ENCODE assay signal across 20 mouse cellular contexts in genomic region chr8:12175496-12175895, GRCm38 (mm10).
DNase-seq lines count a peak whose midpoint lies in the region; ATAC-seq lines count a peak whose summit lies in the region.
"Had no signal": no experiment of that assay in that cellular context is flagged by ENCODE, and none has a peak within 500 bp of the region (broad histone marks: within the 10 kb centered on the region; RNA-seq: fewer than 3 reads in every experiment).

No protein-coding gene starts in this region.

- H3K4me2 ChIP-seq in hindbrain, embryonic 13.5 days: 0 out of 2 replicates have a peak overlapping the region, but pooled peaks have one; percentile 3
- H3K4me2 ChIP-seq in hindbrain, embryonic 11.5 days (replicated peaks; ENCODE audit: low read depth, low read length): no peak overlapping the region
- H3K4me2 ChIP-seq: limb, embryonic 15.5 days; liver, embryonic 15.5 days had no signal

- peaks cover 58% of the 10 kb centered on the region for H3K4me1 ChIP-seq in hindbrain, embryonic 13.5 days (replicated peaks)
- no peaks in the 10 kb centered on the region for H3K4me1 ChIP-seq in hindbrain, embryonic 11.5 days (replicated peaks; ENCODE audit: control insufficient read depth, insufficient read depth, low read length)
- H3K4me1 ChIP-seq: liver, embryonic 15.5 days had no signal

- peak overlapping the region; percentile 35; the same call in 1 of the 2 replicates for H3K27ac ChIP-seq in hindbrain, embryonic 13.5 days
- no peak overlapping the region for H3K27ac ChIP-seq in hindbrain, embryonic 11.5 days (ENCODE audit: low read depth, low read length)
- H3K27ac ChIP-seq: layer of hippocampus, adult 2 months; limb, embryonic 15.5 days; liver, embryonic 15.5 days; macrophage; midbrain, embryonic 10.5 days had no signal

- 45% methylated on average over 13 of the region's 13 CpGs for WGBS in hindbrain, embryonic 13.5 days
- 69% methylated on average over 13 of the region's 13 CpGs for WGBS in hindbrain, embryonic 11.5 days

- ATAC-seq in hindbrain, embryonic 13.5 days (ENCODE audit: low FRiP score): no peak
- no peak for ATAC-seq in hindbrain, embryonic 11.5 days (ENCODE audit: low FRiP score)

- peak; percentile 73 to 74 for DNase-seq in cerebellum, postnatal 10 days
- no peak for DNase-seq in cerebellum, adult 9-11 months
- DNase-seq in hindbrain, embryonic 11.5 days (ENCODE audit: low spot score): no peak
- peak; percentile 10 for DNase-seq in right cerebral cortex, postnatal 25 days
- DNase-seq in right cerebral cortex, adult 18-20 months: no peak
- DNase-seq in kidney, adult 8-10 months: no peak
- no peak for DNase-seq in urinary bladder, postnatal 36 days (ENCODE audit: low spot score in 2 of 2)
- DNase-seq: adrenal gland, adult 2 months; embryo, embryonic 11 days; gastrocnemius, postnatal 25 days; kidney, adult 18-20 months; kidney, postnatal 14 days; layer of hippocampus, postnatal 36 days; spleen, adult 18-20 months had no signal

- no peak overlapping the region for H3K4me3 ChIP-seq in hindbrain, embryonic 13.5 days
- no peak overlapping the region for H3K4me3 ChIP-seq in hindbrain, embryonic 11.5 days (ENCODE audit: low read depth, low read length)
- H3K4me3 ChIP-seq: layer of hippocampus, adult 2 months; limb, embryonic 15.5 days; liver, embryonic 15.5 days; midbrain, embryonic 10.5 days had no signal

- no peaks in the 10 kb centered on the region for H3K9me3 ChIP-seq in hindbrain, embryonic 13.5 days
- H3K9me3 ChIP-seq in hindbrain, embryonic 11.5 days (ENCODE audit: control insufficient read depth, low read length): no peaks in the 10 kb centered on the region
- H3K9me3 ChIP-seq: limb, embryonic 15.5 days; liver, embryonic 15.5 days; midbrain, embryonic 10.5 days had no signal

- no peak overlapping the region for H3K9ac ChIP-seq in hindbrain, embryonic 13.5 days
- no peak overlapping the region for H3K9ac ChIP-seq in hindbrain, embryonic 11.5 days (ENCODE audit: low read depth, low read length)
- H3K9ac ChIP-seq: limb, embryonic 15.5 days; liver, embryonic 15.5 days had no signal

- H3K27me3 ChIP-seq in hindbrain, embryonic 13.5 days: peaks cover 33% of the 10 kb centered on the region
- H3K27me3 ChIP-seq in hindbrain, embryonic 11.5 days (ENCODE audit: control insufficient read depth, insufficient read depth, low read length): no peaks in the 10 kb centered on the region

- H3K36me3 ChIP-seq in hindbrain, embryonic 13.5 days: no peaks in the 10 kb centered on the region
- H3K36me3 ChIP-seq in hindbrain, embryonic 11.5 days (ENCODE audit: control insufficient read depth, insufficient read depth, low read length): no peaks in the 10 kb centered on the region
- H3K36me3 ChIP-seq: limb, embryonic 15.5 days; liver, embryonic 15.5 days; midbrain, embryonic 10.5 days had no signal

Comparison
In these comparisons a context has a peak if more than half of its experiments do, and no peak if none do; other contexts are left out.
1. DNase-seq: peak in cerebellum, postnatal 10 days (2 of 2) and right cerebral cortex, postnatal 25 days (single experiment); none in cerebellum, adult 9-11 months (single experiment), hindbrain, embryonic 11.5 days (single experiment), right cerebral cortex, adult 18-20 months (single experiment), kidney, adult 8-10 months (0 of 2) and urinary bladder, postnatal 36 days (0 of 2).